Mouse (Mus musculus) macrophage (primary cell): Measurements from ENCODE around the gene Cacna1e. TPM values are rescaled to one million over a fixed set of nuclear protein-coding genes. Genes with fewer than 3 reads are reported as not detected.

Source experiments
- H3K27ac ChIP-seq: fragments of 350-480 bp; formaldehyde crosslinking; 2 replicates; pipeline ENCODE4 v1.9.0; 2021
- H3K36me3 ChIP-seq: fragments of 350-480 bp; formaldehyde crosslinking; 2 replicates; pipeline ENCODE4 v1.9.0; 2021; ENCODE audit errors: inconsistent target
- H3K4me3 ChIP-seq: fragments of 350-480 bp; formaldehyde crosslinking; 2 replicates; pipeline ENCODE4 v1.9.0; 2021; ENCODE audit errors: inconsistent target
- H3K79me2 ChIP-seq: fragments of 350-480 bp; formaldehyde crosslinking; 2 replicates; pipeline ENCODE4 v1.9.0; 2021; ENCODE audit errors: inconsistent target
- WGBS: methylation state at CpG from one replicate; pipeline ENCODE4 v1.1.7; 2026; ENCODE audit warnings: inconsistent platforms; ENCODE audit not compliant: missing documents; 5-methylcytosine and 5-hydroxymethylcytosine counted together
- polyA plus RNA-seq: library from polyadenylated mRNA; stranded (reverse); fragments of 250-400 nt; gene quantifications from 3 replicates; pipeline ENCODE4 v1.2.4, GENCODE M21; 2018; ENCODE audit warnings: inconsistent platforms

Cacna1e gene
- polyA plus RNA-seq, 1 experiment from 2014 or later: 0.01 TPM

DNA sequence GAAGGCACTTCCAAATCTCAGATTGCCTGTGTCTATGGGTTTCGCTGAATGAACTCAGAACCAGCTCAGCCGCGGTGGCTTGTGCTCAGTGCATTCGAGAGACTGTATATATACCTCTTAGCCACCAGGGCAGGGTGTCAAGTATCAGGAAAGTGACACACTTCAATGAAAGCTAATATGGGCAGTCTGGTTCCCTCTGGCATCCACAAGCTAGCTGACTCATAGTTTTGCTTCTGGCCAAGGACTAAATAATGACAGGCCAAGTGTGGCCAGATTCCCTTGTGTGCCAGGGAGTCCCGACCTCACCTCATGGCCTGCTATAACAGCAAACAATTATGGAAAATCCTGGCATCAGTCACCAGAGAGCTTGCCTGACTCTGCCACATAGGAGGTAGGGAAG is 422.8 kb downstream of the Cacna1e start:
- no peak overlapping the region for H3K4me3 ChIP-seq
- H3K27ac ChIP-seq: no peak overlapping the region
- 85% methylated on average over 5 of the region's 5 CpGs for WGBS
- H3K79me2 ChIP-seq: no peaks in the 10 kb centered on the region
- no peaks in the 10 kb centered on the region for H3K36me3 ChIP-seq

DNA sequence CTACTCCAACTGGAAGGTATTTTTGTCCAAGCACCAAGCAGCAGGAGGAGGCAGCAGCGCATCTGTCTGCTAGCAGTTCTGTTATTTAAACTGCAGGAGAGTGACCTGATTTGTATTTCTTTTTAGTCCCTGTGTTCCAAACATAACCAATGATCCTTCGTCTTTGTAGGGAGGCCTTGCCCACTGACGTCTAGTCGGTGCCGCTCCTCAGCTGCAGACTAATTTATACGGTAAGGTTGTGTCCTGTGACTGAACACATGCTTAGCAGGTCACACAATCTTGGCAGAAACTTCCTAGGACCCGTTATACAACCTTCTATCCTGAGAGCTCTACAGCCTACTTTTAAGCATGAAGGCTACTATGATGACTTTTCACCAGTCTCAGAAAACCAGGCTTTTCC is 424.2 kb downstream of the Cacna1e start:
- no peaks in the 10 kb centered on the region for H3K79me2 ChIP-seq
- WGBS: 97% methylated on average over 7 of the region's 7 CpGs
- H3K36me3 ChIP-seq: no peaks in the 10 kb centered on the region
- no peak overlapping the region for H3K4me3 ChIP-seq
- H3K27ac ChIP-seq: no peak overlapping the region

DNA sequence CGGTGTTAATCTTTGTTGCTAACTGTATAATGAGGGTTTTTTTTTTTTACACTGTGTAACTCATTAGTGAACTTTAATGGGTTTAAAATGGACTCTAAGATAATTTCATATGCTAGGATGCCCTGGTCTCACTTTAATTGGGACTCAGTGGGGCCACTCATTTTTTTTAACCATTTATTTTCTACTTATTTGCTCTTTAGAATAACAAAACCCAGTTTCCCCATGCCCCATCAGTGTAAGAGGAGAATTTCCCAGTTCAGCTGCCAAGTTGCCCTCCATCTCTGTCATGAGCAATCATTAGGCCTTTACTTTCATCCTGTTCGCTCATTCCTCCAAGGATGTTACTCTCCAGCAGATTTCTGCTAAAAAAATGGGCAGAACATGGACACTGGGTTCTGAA is 425.7 kb downstream of the Cacna1e start:
- no peaks in the 10 kb centered on the region for H3K36me3 ChIP-seq
- WGBS: 81% methylated on average over 2 of the region's 2 CpGs
- H3K4me3 ChIP-seq: no peak overlapping the region
- H3K79me2 ChIP-seq: no peaks in the 10 kb centered on the region
- H3K27ac ChIP-seq: no peak overlapping the region

DNA sequence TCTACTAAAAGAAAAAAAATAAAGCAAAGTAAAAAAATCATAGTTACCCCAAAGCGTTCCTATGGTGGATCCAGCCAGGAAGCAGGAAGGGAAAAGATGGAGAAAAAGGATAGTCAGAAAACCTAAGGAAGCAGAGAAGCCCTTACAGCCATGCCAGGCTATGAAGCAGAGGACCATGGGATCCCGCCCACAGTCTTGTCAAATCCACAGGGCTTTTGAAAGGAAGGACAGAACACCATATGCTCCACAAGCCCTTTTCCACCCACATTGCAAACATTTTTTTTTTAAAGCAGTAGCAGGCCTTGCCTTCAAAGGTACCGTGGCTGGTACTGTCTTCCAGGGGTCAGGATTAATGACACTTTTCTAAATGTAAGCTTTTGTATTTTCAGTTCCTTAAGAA is 433.5 kb downstream of the Cacna1e start:
- no peaks in the 10 kb centered on the region for H3K36me3 ChIP-seq
- 90% methylated on average over 3 of the region's 3 CpGs for WGBS
- no peak overlapping the region for H3K4me3 ChIP-seq
- H3K27ac ChIP-seq: no peak overlapping the region
- no peaks in the 10 kb centered on the region for H3K79me2 ChIP-seq

DNA sequence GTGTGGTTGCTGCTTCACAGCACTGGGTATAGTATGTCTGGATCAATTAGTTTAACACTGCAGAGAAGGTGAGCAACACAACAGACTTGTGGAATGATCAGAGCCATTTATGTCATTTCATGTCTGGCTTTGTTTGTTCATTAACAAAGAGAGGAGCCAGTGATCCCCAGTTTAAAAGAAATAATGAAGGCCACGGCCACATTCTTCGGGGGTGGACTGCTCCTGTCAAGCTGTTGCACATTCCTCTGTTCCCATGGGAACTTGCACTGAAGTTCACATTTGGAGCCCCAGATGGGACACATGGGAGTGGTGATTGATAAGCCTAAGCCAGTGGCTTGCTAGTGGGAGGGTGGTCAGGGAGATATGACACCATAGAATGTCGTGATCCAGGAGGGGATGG is 437.8 kb downstream of the Cacna1e start:
- Histone ChIP-seq H3K27ac (no peak overlapping the region), H3K79me2 (no peaks in the 10 kb centered on the region), H3K4me3 (no peak overlapping the region), H3K36me3 (no peaks in the 10 kb centered on the region)
- 90% methylated on average over 3 of the region's 3 CpGs for WGBS

DNA sequence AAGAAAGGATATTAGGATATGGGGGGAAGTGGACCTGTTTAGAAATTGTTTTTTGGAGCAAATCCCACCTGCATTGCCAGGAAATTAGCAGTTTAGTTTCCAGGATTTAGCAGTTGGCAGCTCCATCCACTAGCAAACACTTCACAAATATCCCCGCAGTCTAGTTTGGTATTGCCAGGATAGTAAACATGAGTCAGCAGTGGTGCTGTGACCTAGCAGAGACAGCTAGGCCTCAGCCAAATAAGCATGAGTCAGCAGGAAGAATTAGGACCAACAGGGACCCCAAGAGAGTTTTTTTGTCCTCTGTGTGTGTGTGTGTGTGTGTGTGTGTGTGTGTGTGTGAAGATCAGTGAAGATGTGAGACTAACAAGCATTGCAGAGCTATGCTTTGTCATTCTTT is 450.8 kb downstream of the Cacna1e start:
- H3K4me3 ChIP-seq: no peak overlapping the region
- no peaks in the 10 kb centered on the region for H3K79me2 ChIP-seq
- WGBS: 100% methylated on average over 1 of the region's 1 CpGs
- no peaks in the 10 kb centered on the region for H3K36me3 ChIP-seq
- H3K27ac ChIP-seq: no peak overlapping the region

DNA sequence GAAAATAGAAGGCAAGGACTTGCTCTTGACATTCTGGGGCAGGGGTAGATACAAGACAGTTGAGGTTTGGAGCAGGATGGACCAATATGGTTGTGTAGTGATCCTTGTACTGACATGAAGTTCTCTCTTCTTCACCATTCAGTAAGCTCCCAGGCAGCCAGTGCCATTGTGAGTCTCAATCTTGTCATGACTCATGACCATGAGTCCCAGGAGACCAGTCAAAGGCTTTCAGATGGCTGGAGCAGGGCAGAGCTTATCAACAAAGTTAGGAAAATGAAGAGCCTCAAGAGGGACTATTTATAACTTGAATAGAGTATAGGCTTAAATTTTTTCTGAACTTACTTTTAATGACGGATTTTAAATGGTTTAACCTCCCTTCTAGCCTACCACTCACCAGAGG is 451.2 kb downstream of the Cacna1e start:
- Histone ChIP-seq H3K27ac (no peak overlapping the region), H3K4me3 (no peak overlapping the region), H3K36me3 (no peaks in the 10 kb centered on the region), H3K79me2 (no peaks in the 10 kb centered on the region)
- WGBS: 100% methylated on average over 1 of the region's 1 CpGs

DNA sequence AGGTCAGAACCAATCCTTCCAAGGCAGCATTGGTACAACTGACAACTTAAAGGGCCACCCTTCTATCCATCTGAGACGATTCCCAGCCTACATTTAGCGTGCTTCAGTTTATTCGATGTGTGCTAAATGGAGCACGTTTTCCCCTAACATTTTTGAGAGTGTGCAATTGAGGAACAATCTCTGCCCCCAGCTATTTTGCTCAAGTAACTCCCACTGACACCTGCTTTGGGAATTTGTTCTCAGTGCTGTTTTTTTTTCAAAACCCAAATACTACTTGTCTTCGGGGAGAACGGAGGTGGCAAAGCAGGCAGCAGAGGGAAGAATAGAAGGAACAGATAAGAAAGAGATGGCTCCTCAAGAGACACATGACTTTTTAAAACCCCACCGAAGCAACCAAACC is 456.0 kb downstream of the Cacna1e start:
- no peak overlapping the region for H3K4me3 ChIP-seq
- H3K27ac ChIP-seq: no peak overlapping the region
- 78% methylated on average over 7 of the region's 7 CpGs for WGBS
- H3K36me3 ChIP-seq: no peaks in the 10 kb centered on the region
- no peaks in the 10 kb centered on the region for H3K79me2 ChIP-seq

DNA sequence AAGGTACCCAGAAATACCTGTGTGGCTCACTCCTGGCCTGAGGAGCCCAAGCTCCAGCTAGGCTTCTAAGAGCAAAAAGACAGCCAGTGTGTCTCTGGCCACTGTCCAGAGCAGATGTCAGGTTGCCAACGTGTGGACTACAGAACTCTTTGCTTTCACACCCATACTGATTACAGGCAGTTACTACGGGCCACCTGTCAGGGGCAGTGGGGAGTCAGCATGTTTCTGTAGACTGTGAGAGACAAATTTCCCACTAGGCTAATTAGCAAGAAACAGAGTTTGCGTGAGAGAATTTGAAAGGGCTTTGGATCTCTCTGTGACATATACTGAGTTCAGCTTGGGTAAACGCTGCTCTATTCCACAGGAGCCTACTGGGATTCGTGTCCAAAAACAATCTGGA is 466.0 kb downstream of the Cacna1e start:
- no peak overlapping the region for H3K27ac ChIP-seq
- H3K36me3 ChIP-seq: no peaks in the 10 kb centered on the region
- whole genome bisulfite sequencing: 81% methylated on average over 5 of the region's 5 CpGs
- H3K79me2 ChIP-seq: no peaks in the 10 kb centered on the region
- H3K4me3 ChIP-seq: no peak overlapping the region

DNA sequence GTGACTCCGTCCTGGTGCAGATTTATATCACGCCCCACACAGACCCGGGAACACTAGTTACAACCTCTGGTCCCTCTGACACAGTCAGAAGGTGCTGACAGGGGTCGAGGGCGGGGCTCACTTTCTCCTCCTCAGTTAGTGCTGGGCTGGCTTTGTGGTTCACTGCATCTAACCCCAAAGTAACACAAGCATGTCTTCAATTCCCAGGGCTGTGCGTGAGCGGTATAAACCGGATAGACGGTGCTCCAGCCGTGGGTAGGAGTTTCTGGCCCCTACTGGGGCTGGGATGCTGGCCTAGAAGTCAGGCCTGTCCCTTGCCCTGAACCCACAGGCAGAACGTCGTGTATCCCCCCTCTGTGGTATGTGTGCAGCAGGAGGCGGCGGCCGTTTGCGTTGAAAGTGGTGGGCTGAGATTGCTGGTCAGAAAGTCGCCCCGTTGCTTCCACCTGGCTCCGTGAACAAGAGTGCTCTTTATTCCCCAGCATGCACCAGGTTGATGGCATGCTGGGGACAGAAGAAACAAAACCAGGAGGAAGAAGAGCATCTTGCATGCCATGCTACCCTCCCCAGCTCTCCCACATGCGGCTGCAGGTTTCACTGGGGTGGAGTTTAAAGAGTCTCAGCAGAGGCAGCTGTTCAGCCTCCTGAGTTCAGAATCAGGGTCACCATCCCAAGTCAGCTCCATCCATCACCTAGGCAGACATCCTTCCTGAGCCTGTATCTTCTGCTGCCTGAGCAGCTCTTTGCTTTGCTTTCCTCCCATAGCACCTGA is 467.7 kb downstream of the Cacna1e start:
- Histone ChIP-seq H3K27ac (no peak overlapping the region), H3K36me3 (no peaks in the 10 kb centered on the region), H3K79me2 (no peaks in the 10 kb centered on the region), H3K4me3 (no peak overlapping the region)
- WGBS: 73% methylated on average over 20 of the region's 20 CpGs

DNA sequence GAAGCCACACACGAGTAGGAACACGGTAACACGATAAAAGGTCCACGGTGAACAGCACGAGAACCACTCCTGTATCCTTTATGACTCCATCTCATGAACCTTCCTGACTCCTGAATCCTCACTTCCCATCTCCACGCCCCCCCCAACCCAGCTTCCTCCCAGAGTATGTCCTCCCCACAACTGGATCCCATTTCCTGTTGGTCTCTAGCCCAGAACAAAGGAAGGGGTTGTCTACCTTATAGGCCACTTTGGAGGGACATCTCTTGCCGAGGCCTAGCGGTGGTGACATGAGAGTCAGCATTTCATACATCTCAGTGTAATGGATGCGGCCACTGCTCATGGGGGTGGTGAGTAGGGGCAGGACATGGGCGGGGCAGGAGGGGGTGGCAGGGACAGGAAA is 468.5 kb downstream of the Cacna1e start:
- 82% methylated on average over 8 of the region's 10 CpGs for WGBS
- no peaks in the 10 kb centered on the region for H3K79me2 ChIP-seq
- no peaks in the 10 kb centered on the region for H3K36me3 ChIP-seq
- no peak overlapping the region for H3K27ac ChIP-seq
- no peak overlapping the region for H3K4me3 ChIP-seq

DNA sequence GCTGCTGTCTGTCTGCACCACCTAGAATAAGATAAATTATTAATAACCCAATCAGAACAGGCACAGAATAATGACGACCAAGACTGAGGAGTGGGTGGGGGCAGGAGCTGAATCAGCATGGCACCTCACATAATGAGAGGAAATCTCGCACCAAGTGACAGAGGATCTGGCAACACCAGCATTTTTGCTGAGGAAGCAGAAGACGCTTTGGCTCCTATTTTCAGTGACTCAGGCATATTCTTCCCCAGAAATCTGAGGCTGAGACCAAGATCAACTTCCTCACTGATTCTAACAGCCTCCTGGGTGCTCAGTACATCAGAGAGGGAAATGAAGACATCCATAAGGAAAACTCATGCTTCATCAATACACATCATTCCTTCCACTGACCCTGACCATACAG is 471.2 kb downstream of the Cacna1e start:
- Histone ChIP-seq H3K79me2 (no peaks in the 10 kb centered on the region), H3K4me3 (no peak overlapping the region), H3K36me3 (no peaks in the 10 kb centered on the region), H3K27ac (no peak overlapping the region)
- WGBS: 60% methylated on average over 2 of the region's 3 CpGs

DNA sequence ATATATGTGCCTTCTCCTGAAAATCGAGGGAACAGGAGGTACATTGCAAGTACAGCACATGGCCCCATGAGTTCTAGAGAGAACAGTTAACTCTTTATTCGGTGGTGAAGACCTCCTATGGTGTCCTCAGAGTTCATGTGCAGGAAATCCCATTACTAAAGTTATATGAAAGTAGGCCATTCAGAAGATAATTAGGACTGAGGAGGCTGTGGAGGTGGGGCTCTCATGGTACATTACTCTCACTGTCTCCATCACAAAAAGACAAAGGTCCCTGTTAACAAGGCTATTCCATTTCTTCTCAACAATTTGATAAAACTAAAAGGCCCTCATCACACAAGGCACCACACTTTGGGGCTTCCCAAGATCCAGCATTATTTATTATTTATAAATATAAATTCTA is 475.2 kb downstream of the Cacna1e start:
- Histone ChIP-seq H3K27ac (no peak overlapping the region), H3K79me2 (no peaks in the 10 kb centered on the region), H3K36me3 (no peaks in the 10 kb centered on the region), H3K4me3 (no peak overlapping the region)
- WGBS: 71% methylated on average over 2 of the region's 2 CpGs

DNA sequence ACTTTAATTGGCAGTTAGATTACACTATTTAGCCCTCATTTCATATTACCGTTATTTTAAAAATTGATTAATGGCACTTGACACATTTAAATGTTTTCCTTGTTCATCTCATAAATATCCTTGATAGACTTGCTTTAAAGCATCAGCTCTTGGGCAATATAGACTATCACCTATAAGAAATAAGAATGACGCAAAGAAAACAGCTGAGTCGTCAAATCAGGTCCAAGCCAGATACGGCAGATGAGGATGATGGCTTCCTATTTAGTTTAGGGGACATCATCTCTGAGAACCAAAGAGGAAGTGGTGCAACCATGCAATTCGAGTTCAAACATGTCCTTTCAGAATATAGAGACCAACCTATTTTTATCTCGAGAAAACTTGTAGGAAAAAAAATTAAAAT is 492.3 kb downstream of the Cacna1e start:
- 74% methylated on average over 6 of the region's 6 CpGs for WGBS
- Histone ChIP-seq H3K27ac (no peak overlapping the region), H3K36me3 (no peaks in the 10 kb centered on the region), H3K4me3 (no peak overlapping the region), H3K79me2 (no peaks in the 10 kb centered on the region)
